Mouse (Mus musculus) midbrain, postnatal 0 days (tissue): ENCODE measurements around the gene Actrt2. TPM values are rescaled to one million over a fixed set of nuclear protein-coding genes. Genes with fewer than 3 reads are reported as not detected.

Experiments used
- ATAC-seq: fragments of 200-750 bp; cut with Nextera tagmentation; 2 replicates; pipeline ENCODE4 v1.8.0; 2017; ENCODE audit warnings: moderate number of reproducible peaks, mild to moderate bottlenecking, moderate TSS enrichment, moderate library complexity; ENCODE audit not compliant: low FRiP score
- DNase-seq: peaks from one replicate; pipeline ENCODE4 v3.0.0-alpha.2; 2015; ENCODE audit warnings: low spot score
- H3K27ac ChIP-seq: fragments of 300-500 bp; sonication (generic); 2 replicates; pipeline ENCODE4 v1.5.1; 2014; ENCODE audit warnings: low read depth, mild to moderate bottlenecking, low read length, mixed read lengths
- H3K27me3 ChIP-seq: fragments of 300-500 bp; sonication (generic); 2 replicates; pipeline ENCODE4 v1.6.1; 2014; ENCODE audit warnings: low read length, control low read depth, mixed read lengths; ENCODE audit not compliant: insufficient read depth
- H3K36me3 ChIP-seq: fragments of 300-500 bp; sonication (generic); 2 replicates; pipeline ENCODE4 v1.6.1; 2014; ENCODE audit warnings: low read length, control low read depth, mixed read lengths; ENCODE audit not compliant: insufficient read depth
- H3K4me1 ChIP-seq: fragments of 300-500 bp; sonication (generic); 2 replicates; pipeline ENCODE4 v1.6.1; 2014; ENCODE audit warnings: mild to moderate bottlenecking, control low read depth, antibody characterized with exemption, low read length, mixed read lengths; ENCODE audit not compliant: insufficient read depth
- H3K4me2 ChIP-seq: fragments of 300-500 bp; sonication (generic); 2 replicates; pipeline ENCODE4 v1.6.1; 2014; ENCODE audit warnings: low read depth, mild to moderate bottlenecking, low read length, mixed read lengths; ENCODE audit not compliant: poor library complexity, severe bottlenecking
- H3K4me3 ChIP-seq: fragments of 300-500 bp; sonication (generic); 2 replicates; pipeline ENCODE4 v1.5.1; 2014; ENCODE audit warnings: low read depth, mild to moderate bottlenecking, low read length, moderate library complexity
- H3K9ac ChIP-seq: fragments of 300-500 bp; sonication (generic); replicated peaks from 2 replicates; pipeline ENCODE4 v1.6.1; 2014; ENCODE audit warnings: mild to moderate bottlenecking, low read length, moderate library complexity, mixed read lengths; ENCODE audit not compliant: poor library complexity, severe bottlenecking
- H3K9me3 ChIP-seq: fragments of 300-500 bp; sonication (generic); 2 replicates; pipeline ENCODE4 v1.6.1; 2016; ENCODE audit warnings: low read length, control low read depth
- CTCF ChIP-seq: IDR thresholded peaks from 2 replicates; pipeline ENCODE4 v1.5.1; 2016; ENCODE audit warnings: antibody characterized with exemption, mild to moderate bottlenecking
- WGBS: fragments of 180-500 bp; shearing (Covaris S2); extraction: QIAGEN DNeasy Blood & Tissue Kit; methylation state at CpG from one replicate; pipeline ENCODE4 v1.1.7; 2014; 5-methylcytosine and 5-hydroxymethylcytosine counted together
- polyA plus RNA-seq: library from polyadenylated mRNA; unstranded; fragments of >200 nt; fragmentation: Nextera tagmentation; extraction: Ambion mirVana; gene quantifications from 2 replicates; pipeline ENCODE4 v1.2.1, GENCODE M21; 2015
- total RNA-seq: library from RNA; depleted of rRNA; stranded (reverse); fragments of >200 nt; gene quantifications from 2 replicates; pipeline ENCODE4 v1.2.3, GENCODE M21; 2014

Actrt2 gene
- total and polyA plus RNA-seq, 2 experiments from 2014 or later, result not detected

DNA sequence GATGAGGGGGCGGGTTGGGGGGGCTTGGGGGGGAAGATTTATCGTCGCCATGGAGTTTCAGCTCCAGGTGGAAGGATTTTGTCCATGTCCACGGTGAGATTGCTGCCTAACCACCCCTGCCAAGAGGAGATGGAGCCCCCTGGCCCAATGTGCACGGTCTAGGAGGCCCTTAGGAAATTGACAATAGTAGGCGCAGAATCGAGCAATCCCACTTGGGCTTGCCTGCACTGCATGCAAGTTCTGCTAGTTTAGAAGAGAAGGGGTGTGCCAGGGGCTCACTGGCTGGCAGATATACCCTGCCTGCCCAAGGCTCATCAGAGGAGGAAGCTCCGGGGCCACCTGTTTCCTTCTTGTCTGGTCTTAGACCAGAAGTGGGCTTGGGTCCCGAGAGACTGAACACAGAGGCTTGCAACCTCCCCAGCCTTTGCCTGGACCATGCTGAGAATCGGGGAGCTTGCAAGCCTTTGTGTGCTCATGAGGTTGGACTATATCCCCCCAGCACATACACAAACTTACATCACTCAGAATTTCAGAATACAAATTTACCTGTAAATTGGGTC, 7.9 kb upstream of the Actrt2 start:
- no peak overlapping the region for H3K4me3 ChIP-seq
- no peaks in the 10 kb centered on the region for H3K9me3 ChIP-seq
- no peak overlapping the region for H3K4me2 ChIP-seq
- WGBS, result 48% methylated on average over 10 of the region's 10 CpGs
- H3K27me3 ChIP-seq, result no peaks in the 10 kb centered on the region; the same call in 1 of the 2 replicates
- no peak overlapping the region for H3K9ac ChIP-seq
- no peak overlapping the region for H3K27ac ChIP-seq
- no peaks in the 10 kb centered on the region for H3K4me1 ChIP-seq
- no peak for ATAC-seq
- no peaks in the 10 kb centered on the region for H3K36me3 ChIP-seq
- TF ChIP-seq CTCF, result no peak
- no peak for DNase-seq

DNA sequence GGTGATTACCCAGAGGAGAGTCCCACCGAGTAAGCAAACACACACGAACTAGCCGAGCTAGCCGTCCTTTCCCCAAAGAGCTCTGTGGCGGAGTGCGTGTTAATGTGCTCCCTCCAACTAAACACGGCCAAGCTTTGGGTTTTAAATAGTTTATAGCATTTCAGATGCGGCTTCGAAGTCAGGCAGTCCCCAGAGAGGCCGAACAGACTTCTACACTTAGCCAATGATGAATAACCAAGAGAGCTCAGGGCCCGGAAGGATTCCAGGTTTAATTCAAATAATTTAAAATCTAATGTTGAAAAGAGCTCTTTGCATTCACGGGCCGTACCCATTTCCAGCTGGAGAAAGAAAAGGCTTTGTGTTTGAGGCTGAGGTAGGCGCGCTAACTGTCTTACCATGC, 7.3 kb upstream of the Actrt2 start:
- H3K9me3 ChIP-seq, result no peaks in the 10 kb centered on the region
- H3K4me1 ChIP-seq, result no peaks in the 10 kb centered on the region
- no peak overlapping the region for H3K9ac ChIP-seq
- 18% methylated on average over 15 of the region's 15 CpGs for WGBS
- TF ChIP-seq CTCF, result no peak
- no peaks in the 10 kb centered on the region; the same call in 1 of the 2 replicates for H3K27me3 ChIP-seq
- H3K36me3 ChIP-seq, result no peaks in the 10 kb centered on the region
- DNase-seq (peak; percentile 36), ATAC-seq (no peak)
- H3K27ac ChIP-seq, result no peak overlapping the region
- H3K4me2 ChIP-seq, result peak overlapping the region; percentile 28
- no peak overlapping the region for H3K4me3 ChIP-seq

- H3K36me3 ChIP-seq, result no peaks in the 10 kb centered on the region
- TF ChIP-seq CTCF, result peak; percentile 83
- H3K4me1 ChIP-seq, result no peaks in the 10 kb centered on the region
- peak; percentile 70 for DNase-seq
- no peaks in the 10 kb centered on the region for H3K9me3 ChIP-seq
- 2% methylated on average over 12 of the region's 12 CpGs for WGBS
- H3K4me3 ChIP-seq, result no peak overlapping the region
- no peaks in the 10 kb centered on the region; the same call in 1 of the 2 replicates for H3K27me3 ChIP-seq
- H3K27ac ChIP-seq, result no peak overlapping the region
- ATAC-seq, result no peak
- H3K4me2 ChIP-seq, result peak overlapping the region; percentile 28
- no peak overlapping the region for H3K9ac ChIP-seq
These were observed 6.9 kb upstream of the Actrt2 start for GRCm38 (mm10) chr4:154674541-154674940.

DNA sequence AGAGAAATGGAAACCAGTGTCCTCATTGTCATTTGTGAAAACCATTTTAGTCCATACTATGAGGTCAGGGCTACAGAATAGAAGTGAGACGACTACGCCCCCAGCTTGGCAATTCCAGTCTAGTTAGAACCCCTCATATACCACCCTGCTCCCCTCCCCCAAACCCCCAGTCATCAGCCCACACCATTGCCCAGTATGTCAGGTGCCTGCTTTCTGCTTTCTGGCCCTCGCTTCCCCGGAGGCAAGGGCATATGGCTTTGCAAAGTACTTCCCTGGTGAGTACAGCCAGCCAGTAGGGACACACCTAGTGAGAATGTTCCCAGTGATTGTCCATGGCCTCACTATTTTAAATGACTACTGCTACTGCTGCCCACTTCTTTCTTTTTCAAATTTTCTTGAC, 6.3 kb upstream of the Actrt2 start:
- ATAC-seq (no peak), DNase-seq (no peak)
- 82% methylated on average over 4 of the region's 4 CpGs for WGBS
- no peaks in the 10 kb centered on the region for H3K9me3 ChIP-seq
- no peak overlapping the region for H3K4me3 ChIP-seq
- no peak for TF ChIP-seq CTCF
- H3K36me3 ChIP-seq, result no peaks in the 10 kb centered on the region
- H3K4me2 ChIP-seq, result no peak overlapping the region
- no peaks in the 10 kb centered on the region; the same call in 1 of the 2 replicates for H3K27me3 ChIP-seq
- H3K4me1 ChIP-seq, result no peaks in the 10 kb centered on the region
- H3K27ac ChIP-seq, result no peak overlapping the region
- no peak overlapping the region for H3K9ac ChIP-seq

GRCm38 (mm10) chr4:154672027-154672426, 4.4 kb upstream of the Actrt2 start:
- no peak overlapping the region for H3K9ac ChIP-seq
- H3K27ac ChIP-seq, result no peak overlapping the region
- ATAC-seq, result no peak
- WGBS, result 67% methylated on average over 1 of the region's 1 CpGs
- no peaks in the 10 kb centered on the region for H3K4me1 ChIP-seq
- no peak overlapping the region for H3K4me3 ChIP-seq
- H3K9me3 ChIP-seq, result no peaks in the 10 kb centered on the region
- no peaks in the 10 kb centered on the region for H3K27me3 ChIP-seq
- DNase-seq, result no peak
- no peaks in the 10 kb centered on the region for H3K36me3 ChIP-seq
- H3K4me2 ChIP-seq, result no peak overlapping the region
- TF ChIP-seq CTCF, result no peak

DNA sequence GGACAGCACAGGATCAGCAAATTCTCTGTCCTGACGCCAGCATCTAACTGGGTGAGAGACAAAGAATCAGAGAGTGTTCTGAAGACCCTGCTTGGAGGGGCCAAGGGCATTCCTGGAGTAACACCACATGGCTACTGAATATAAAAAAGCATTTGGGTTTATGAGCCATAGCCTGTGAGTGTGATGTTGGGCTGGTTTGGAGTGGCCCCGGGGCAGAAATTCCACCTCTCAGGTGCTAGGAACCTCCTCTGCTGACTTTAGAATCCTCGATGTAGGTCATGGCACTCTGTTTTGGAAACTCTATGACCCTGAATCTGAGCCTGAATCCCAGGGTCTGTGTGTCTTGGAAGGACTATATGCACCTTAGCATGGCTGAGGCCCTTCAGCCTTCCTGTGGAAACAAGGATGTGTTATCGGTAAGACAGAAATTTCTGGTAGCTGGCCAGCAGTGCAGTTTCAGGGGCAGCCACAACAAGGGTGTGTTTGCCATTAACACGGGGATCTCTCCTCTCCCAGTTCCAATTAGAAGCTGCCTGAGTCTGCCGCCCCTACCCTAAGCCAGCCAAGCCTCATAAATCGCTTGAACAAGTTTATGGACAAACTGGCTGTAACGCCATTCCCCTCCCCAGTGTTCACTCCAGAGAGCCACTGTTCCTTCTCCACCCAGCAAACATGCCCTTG, 3.7 kb upstream of the Actrt2 start:
- no peak for TF ChIP-seq CTCF
- Histone ChIP-seq H3K27ac (no peak overlapping the region), H3K4me1 (no peaks in the 10 kb centered on the region), H3K9ac (no peak overlapping the region), H3K4me2 (no peak overlapping the region), H3K36me3 (no peaks in the 10 kb centered on the region), H3K9me3 (no peaks in the 10 kb centered on the region), H3K27me3 (no peaks in the 10 kb centered on the region), H3K4me3 (no peak overlapping the region)
- DNase-seq, result no peak
- ATAC-seq, result no peak
- WGBS, result 77% methylated on average over 8 of the region's 8 CpGs
